Mouse (Mus musculus) G1E-ER4 (cell line): ENCODE results near the gene Prss38. TPM values are rescaled to one million over a fixed set of nuclear protein-coding genes. Genes with fewer than 3 reads are reported as not detected.

Experiments
- GATA1 ChIP-seq: IDR thresholded peaks from one replicate; pipeline ENCODE4 v1.8.0; 2012; ENCODE audit warnings: low read length, inconsistent platforms
- polyA plus RNA-seq: library from polyadenylated mRNA; stranded (reverse); fragments of >175 nt; gene quantifications from 2 replicates; pipeline ENCODE4 v1.2.3, GENCODE M21; 2012

The Prss38 gene
- polyA plus RNA-seq: not detected in 2 replicates

DNA sequence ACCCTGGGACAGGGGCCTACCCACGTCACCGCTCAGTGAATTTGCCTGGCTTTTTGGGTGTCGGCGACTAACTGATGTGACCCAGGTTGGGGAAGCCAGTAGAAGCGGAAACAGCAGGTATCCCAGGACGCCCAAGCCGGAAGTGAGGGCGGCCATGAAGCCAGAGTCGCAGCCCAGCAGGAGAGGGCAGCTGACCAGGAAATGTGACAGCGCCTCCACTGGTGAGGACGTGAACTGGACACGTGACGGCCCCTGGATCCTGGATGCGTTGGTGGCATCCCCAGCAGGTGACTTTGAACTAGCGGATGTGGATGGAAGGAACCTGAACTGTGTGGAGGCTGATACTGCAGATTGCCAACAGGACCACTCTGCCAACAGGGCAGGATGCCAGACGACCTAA is at the start of gene Prss38:
Gene Prss38, minus strand, starts transcription at position 183 of the 400 bp plus-strand sequence.
- TF ChIP-seq GATA1: no peak

DNA sequence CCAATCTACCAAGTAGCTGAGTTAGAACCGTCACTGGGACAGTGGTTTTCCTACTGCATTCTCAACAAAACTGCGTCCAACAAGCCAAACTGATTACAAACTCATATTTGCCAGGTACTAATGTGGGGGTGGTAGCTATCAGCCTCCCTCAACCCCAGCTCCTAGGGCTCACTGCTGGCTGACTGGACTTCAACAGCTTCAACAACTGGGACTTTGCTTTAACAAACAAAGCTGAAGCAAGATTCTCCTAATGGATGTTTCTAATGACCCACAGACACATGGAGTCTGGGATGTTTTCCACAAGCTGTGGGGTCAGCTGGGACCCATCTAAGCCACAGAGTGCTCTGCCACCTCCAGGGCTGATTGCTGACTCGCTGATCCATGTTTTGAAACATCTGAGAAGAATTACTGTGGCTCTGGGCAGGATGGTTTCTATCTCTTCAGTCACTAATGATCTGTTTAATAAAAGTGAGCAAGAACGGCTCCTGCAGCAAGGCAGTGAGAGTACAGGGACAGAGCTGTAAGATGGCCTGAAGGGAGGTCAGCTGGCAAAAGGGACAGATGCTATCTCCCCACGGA is 47.6 kb upstream of the Prss38 start:
- TF ChIP-seq GATA1: no peak

DNA sequence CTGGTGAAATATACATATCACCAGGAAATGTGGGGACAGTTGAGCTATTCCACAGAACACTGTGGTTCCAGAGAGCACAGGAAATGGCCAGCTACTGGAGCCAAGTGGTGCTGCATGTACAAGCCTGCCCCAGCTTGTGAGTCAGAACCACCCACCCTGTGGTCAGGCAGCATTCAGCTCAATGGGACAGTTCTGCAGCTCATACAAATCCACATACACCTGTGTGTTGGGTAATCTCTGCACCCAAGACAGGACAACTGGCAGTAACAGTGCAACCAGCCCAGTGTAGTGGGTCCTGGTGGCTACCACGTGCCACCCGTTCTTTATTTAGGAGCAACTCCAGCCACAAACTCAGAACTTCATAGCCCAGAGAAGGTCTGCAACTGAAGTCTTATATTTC is 46.5 kb upstream of the Prss38 start:
- TF ChIP-seq GATA1: no peak

DNA sequence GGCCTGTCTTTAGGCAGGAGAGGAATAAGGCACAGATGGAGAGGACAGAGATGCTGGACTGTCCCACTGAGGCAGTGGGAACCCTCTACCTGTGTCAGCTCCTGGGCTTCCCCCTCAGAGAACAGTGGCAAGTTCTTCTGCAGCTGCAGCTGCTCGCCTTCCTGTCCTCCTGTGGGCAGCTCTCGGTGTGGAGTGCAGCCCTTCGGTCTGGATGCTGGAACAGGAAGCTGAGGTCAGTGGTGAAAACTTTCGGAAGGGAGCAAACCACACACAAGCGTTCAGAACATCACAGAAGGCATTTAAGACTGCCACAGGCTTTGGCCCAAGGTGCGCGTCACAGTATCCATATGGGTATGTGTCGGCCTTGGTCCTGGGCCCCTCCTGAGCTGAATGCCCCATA is 46.0 kb upstream of the Prss38 start:
- no peak for TF ChIP-seq GATA1

DNA sequence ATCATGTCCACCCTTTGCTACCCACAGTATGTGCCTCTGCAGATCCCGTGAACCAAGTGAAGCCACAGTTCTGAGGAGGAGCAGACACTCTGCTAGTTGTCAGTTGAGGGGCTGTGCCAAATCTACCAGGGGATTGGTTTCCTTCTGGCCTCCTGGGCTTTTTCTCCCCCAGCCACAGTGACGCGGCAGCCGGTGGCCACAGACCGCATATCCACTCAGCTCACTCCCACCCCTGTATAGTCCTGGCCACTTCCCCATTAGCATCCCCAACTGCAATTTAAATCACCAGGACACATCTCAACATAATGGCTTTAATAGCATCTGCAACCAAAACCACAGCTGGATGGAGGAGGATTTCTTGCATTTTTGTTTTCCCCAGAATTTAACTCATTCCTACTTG is 43.3 kb upstream of the Prss38 start:
- TF ChIP-seq GATA1: no peak

DNA sequence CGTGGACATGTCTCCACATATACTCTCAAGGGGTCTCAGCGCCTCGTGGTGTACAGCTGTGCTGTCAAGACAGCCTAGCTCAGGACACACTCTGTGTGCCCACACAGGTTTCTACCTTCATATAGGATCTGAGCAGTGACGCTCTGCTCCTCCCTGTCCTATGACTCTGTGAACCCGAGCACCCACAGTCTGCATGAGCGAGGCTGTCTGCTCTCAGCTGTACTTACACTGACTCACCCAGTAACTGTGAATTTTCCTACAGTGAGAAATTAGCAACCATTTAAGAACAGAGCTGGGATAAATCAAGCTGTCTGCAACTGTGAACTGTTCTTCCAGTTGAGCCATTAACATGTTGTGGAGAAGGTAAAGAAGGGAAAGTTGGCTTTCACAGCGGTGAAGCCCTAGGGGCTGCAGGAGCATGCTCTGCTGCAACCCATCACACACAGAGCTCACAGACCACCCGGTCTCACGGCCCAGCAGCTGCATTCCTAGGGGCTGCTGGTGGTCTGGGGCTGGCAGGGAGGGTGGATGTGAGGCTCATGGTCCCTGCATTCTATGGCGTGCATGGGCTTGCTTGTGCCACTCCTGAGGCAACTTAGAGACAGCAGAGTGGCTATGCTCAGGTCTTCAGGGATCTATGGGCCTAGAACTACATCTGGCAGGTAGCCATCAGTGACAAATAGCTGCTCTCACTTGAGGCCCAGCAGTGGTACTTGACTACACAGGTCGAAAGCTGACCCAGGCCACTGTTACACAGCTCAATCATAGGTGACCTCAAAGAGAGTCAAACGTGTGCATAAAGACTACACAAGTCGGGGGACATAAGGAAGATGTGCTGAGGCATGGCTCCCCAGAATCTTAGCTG is 37.8 kb upstream of the Prss38 start:
- TF ChIP-seq GATA1: no peak

DNA sequence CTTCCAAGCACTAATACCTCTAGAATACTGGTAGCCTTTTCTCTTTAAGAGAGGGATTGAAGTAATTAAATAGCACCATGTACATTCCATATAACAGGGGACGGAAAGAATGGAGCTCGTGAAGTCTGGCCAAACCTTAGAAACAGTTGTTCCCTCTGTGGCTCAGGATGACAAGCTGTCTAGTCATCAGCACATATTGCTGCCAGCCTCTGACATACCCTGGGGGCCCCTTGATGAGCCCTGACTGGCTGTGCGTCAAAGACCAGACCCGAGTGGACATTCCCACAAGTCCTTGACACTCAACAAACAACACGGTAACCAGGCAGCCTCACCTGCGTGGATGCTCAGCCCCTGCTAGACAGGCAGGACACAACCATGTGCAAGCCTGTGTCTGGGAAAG is 36.6 kb upstream of the Prss38 start:
- TF ChIP-seq GATA1: no peak

DNA sequence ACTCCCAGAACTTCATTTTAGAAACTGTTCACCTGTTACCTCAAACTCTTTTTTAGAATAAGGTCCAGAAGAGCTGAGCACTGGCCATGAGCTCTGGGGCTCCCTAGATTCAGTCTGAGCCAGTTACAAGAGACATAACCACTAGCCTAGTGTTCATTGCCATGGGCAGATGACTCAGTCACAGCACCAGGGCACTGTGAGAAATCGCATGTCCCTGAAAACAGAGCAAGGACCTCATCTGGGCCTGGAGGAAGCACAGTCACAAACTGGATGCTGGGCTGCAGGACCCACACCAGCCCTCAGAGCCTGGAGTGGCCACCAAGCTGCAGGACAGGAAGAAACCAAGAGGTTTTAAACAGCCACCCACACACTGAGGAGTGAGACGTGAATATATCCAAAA is 35.4 kb upstream of the Prss38 start:
- TF ChIP-seq GATA1: no peak

DNA sequence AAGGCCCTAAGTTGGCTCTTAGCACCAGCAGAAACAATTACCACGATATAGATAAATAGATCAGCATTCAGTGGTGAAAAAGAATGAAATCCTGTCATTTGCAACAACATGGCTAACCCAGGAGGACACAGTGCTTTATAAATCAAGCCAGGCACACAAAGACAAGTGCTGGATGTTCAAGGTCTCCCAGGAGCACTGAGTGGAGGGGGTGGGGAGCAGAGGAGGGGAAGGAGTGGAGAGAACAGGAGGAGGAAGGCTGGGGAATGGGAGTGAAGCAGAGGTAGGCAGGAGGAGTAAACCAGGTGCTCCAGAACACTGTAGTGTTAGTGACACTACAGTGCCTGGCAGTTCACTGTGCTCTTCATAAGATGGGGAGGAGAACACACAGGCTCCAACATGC is 30.3 kb upstream of the Prss38 start:
- TF ChIP-seq GATA1: no peak

DNA sequence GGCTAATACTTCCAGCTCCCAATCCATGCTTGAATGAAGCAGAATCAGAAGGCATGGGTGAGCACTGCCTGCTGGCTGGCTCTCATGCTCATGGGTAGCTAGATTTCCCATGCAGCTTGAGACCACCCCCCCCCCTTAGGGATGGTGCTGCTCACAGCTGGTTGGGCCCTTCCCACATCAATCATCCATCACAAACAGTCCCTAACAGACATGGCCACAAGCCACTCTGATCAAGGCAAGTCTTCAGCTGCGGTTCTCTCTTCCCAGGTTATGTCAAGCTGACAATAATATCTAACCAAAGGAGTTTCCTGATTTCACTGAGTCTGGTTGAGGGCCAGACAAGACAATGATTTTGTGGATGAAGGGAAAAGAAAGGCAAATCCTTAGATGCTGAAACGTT is 25.4 kb upstream of the Prss38 start:
- no peak for TF ChIP-seq GATA1

DNA sequence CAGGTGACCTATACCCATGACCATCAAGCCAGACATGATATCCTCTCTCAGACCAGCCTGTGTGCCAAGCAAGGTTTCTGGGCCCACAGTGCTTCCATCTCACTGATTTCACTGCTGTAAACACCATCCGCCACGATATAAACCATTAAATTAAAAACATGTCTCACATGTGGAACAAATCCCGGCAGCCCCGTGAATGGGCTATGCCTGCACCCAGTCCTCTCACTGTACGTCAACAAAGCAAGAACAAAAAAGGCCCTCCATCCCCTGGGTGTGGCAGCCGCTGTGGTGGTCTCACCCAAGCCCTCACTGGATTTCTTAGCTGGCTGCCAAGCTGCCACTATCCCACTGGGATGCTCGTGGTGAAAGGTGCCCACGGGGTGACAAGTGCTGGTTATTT is 24.4 kb upstream of the Prss38 start:
- no peak for TF ChIP-seq GATA1

DNA sequence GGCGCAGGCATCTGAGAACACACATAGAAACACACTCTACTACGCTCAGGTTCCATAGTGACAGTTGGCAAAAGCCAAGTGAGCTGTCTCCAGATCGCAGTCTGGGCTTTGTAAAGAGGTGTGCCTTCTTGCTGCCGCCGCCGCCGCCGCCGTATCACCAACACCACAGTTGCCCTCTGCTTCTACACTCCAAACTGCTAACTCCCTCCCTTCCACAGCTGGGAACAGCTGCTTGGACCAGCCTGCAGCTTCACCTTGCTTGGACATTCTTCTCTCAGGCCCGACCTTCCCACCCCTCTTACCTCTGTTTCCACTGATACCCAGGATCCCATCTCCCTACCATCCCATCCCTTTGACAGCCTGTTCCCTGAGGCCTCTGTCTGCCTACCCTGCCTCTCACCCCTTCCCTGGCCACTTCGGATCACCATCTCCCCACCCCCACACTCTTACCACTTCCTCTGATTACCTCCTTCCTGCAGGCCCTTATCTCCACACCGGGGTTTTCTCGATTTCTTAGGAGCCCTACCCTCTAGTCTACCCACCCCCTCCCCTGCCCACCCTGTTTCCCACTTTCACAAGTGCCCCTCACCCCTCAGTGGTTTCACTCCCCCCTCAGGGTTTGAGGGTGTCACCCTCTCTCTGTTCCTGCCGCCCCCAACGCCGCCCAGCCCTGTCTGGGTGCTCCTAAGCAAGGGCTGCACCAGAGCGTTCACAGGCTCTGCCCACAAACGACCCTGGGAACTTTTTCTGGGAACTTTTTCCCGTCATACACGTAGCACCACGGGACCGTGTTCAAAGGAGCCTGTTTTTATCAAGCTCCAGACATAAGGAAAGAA is 22.3 kb upstream of the Prss38 start:
- TF ChIP-seq GATA1: no peak

DNA sequence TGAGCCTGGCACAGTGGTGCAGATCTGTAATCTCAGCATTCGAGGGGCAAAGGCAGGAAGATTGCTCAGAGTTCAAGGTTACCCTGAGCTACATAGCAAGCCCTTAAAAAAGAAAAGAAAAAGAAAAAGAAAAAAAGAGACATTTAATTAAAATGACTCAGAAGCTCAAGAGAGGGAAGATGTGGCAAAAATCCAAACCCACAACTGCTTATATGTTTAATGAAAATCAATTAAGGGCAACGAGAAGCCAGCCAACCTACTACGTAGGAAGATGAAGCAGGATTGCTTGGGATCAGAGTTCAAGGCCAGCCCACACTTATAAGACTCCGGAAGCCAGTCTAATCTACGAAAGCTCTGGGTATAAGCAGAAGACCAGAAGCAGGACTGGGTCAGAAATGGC is 19.0 kb upstream of the Prss38 start:
- TF ChIP-seq GATA1: no peak

DNA sequence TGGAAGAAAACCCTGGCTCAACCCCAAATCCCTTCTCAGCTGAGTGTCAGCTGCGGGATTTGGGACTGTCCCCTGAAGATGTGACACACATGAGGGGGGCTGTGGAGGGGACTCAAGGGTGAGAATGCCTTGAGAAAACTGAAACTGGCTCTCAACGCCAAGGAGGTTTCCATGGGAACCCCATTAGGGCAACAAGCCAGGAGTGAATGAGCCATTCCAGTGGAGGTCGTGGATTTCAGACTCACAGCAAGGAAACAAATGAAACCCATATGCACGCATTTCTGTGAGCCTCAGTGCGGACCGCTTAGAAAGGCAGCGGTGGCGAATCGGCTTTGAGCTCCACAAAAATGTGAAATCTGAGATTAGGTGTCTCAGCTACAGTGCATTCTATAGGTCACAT is 18.1 kb upstream of the Prss38 start:
- TF ChIP-seq GATA1: no peak

DNA sequence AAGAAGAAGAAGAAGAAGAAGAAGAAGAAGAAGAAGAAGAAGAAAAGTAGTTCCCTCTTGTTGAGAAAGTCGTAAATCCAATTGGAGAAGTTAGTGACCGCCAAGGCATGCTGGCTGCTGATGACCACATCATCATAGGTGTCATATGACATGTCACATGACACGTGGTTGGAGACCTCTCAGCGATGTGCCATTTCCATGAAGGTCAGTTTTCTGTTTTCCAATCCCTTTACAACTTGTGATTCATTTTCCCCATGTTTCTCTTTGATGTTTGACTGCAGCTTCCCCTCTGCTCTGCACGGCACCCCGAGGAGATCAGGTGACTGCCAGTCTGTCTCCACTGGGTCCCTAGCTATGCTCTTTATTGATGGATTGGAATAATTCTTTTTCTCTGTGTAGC is 16.8 kb upstream of the Prss38 start:
- TF ChIP-seq GATA1: no peak

DNA sequence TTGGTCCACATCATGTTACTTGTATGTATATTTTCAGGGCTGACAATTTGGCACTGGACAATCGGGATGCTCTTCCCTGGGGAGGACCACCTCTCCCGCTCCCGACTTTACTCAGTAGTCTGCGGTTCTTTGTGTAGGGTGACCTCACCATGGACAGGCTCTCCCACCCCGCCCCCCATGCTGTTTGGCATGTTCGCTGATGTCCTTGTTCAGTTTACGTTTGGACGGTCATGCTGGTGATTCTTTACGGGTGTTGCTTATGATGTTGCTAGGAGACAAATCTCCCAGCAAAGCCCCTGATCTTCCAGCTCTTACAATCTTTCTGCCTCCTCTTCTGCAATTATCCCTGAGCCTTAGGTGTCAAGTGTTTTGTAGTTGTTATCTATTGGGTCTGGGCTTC is 15.0 kb upstream of the Prss38 start:
- TF ChIP-seq GATA1: no peak
